Mouse (Mus musculus): Measurements from ENCODE around the gene Mst1.

The Mst1 gene

DNA sequence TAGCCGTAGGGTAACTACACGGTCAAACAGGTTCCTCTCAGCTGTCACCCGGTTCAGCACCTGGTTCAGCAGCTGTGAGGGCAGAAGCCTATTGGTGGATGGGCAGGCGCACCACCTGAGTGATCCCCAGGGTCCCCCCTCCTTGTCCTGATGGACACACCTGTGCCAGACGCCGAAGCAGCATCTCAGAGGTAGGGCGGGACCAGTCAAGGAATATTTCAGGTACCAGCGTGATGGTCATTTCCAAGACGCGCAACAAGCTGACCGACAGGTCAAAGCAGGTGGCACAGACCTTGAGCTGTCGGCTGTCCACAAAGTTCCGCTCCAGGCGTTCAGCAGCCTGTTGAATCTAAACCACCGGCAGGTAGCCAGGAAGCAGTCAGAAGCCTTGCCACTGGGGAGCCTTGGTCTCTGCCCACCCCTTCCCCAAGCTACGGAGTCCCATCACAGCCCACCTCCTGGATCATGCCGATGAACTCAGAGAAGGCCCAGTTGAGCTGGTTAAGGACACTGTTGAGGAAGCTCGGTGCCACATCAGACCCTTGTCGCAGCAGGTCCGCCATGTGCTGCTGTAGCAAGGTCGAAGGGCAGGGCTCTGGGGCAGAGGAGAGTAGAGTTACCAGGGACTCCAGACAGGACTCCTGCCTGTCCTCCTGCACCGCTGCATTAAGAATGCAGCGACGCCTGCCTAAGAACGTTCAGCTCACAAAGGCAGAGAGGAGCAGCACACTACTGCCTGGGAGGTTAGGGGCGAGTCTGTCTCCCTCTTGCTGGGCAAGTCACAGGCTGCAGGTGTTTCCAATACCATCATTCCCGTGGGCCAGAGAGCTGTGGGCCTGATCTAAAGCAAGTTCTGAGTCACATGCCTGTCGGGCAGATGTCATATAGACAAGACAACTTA lies 23.6 kb upstream of the Mst1 start:
- in situ Hi-C loops (cut with MboI; ENCODE audit: low sequenced_read_pairs) = no loop called here

DNA sequence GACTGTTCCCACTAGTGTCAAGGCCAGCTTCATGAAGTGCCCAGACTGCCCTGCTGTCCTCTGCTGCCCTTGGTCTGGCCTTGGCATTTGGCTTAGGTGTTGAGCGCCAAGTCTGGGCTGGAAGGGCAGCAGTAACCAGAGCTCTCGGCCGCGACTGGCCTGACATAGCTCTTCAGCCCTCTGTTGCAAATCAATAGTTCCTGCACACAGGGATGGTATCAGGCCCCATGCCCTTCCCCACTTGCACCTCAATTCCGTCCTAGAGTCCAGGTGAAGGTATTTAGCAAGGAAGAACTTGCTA lies 23.0 kb upstream of the Mst1 start:
- in situ Hi-C loops (cut with MboI; ENCODE audit: low sequenced_read_pairs) = no loop called here

DNA sequence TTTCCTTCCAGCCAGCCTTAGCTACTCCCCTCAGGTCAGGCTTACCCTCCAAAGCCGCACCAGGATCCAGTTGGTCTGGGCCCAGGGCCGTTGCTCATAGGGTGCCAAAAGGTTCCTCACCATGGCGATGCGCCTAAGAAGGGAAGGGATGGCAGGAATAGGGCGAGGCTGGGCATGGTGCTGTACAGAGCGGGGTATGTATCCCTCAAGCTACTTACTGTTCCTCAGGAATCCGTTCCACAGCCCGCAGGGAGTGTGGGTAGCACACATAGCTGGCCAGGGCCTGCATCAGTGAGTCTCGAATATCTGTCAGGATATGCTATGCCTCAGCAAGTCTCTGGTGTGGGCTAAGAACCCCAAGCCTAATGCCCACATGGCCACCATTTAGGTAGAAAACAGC lies 21.9 kb upstream of the Mst1 start:
- in situ Hi-C loops (cut with MboI; ENCODE audit: low sequenced_read_pairs) = no loop called here

DNA sequence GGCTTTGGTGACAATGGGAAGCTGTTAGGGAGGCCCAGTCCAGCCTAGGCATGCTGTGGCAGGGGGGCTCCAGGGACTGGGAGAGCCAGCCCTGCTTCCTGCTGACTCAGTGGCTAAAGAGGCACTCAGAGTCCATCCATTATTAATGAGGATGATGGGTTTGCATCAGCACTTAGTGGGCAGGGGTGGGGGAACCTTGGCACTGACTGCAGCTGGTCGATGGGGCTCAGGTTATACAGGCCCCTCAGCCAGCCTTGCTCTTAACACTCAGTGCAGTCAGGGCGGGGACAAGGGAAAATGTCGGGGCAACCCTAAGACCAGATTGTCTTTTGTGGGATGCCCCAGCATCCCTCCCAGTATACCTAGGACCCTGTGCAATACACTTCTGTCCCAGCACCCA lies 18.1 kb upstream of the Mst1 start:
- in situ Hi-C loops (cut with MboI; ENCODE audit: low sequenced_read_pairs) = no loop called here

DNA sequence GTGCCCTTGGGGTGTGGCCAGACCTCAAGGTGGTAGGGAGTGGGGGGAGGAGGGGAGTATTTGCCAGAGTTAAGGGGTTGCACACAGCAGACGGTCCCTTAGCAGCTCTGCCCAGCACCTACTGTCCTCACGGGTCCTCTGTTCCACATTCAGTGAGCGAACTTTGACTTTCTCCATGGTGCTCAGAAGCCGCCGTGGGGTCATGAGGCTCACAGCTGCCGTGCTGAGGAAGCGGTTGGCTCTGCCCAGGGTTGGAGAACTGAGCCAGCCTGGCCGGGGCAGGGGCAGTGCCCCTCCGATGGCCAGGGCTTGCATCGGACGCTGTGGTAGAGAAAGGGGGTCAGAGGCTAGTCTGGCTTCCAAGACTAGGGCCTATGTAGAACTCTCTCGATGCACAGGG lies 16.9 kb upstream of the Mst1 start:
- in situ Hi-C loops (cut with MboI; ENCODE audit: low sequenced_read_pairs) = no loop called here

DNA sequence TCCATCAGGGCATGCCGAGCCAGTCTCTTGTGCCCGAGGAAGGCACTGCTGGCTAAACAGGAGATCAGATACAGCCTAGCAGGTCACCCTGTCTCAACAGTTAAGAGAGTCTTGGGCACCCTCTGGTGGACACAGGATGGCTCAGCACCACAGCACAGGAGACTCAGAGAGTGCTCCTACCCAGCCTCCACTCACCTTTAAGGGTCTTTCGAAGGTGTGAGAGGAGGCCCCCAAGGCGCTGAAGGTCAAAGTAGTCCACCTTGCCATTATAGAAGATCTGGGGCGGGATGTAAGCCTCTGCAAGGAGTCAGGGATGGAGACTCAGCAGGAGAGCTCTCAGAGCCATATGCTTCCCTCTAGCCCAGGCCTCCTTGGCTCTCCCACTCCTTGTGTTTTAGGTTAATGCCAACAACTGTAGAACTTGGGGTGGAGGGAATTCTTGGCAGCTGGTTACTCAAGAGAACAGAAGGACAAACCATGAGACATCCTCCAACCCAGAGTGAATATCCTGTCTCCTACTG lies 14.7 kb upstream of the Mst1 start:
- in situ Hi-C loops (cut with MboI; ENCODE audit: low sequenced_read_pairs) = no loop called here

DNA sequence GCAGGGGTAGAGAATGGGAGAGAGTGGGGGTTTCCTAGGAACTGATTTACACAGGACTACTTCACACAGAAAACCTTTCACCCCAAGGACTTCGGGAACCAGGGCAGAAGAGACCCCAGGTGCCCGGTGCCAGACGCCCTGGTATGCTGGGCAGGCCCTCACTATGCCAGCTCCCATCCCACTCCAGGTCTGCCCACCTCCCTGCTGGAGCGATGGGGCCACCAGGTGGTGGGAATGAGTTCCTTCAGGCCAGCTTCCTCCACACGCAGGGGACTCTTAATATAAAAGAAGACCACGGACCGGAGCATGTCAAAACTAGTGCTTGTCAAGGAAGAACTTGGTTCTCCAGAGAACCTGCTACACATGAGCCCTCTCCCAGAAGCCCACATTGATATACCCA lies 13.0 kb upstream of the Mst1 start:
- in situ Hi-C loops (cut with MboI; ENCODE audit: low sequenced_read_pairs) = no loop called here

DNA sequence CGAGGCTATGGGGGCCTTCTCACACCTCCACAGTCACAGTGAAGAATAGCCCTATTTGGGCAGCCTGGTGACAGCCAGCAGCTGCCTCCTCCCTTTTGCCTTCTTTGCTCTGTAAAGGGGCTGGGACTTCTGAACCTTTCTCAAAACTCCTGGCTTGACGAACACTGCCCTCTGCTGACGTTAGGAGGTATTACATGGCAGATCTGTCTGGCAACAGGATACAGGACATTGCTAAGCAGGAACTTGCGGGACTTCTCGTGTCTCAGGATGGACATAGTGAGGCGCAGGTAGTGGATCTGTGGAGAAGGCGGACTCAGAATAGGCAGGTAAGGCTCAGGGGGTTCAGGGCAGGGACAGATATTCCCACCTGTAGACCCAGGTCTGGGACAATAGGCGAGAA lies 12.3 kb upstream of the Mst1 start:
- in situ Hi-C loops (cut with MboI; ENCODE audit: low sequenced_read_pairs) = no loop called here

DNA sequence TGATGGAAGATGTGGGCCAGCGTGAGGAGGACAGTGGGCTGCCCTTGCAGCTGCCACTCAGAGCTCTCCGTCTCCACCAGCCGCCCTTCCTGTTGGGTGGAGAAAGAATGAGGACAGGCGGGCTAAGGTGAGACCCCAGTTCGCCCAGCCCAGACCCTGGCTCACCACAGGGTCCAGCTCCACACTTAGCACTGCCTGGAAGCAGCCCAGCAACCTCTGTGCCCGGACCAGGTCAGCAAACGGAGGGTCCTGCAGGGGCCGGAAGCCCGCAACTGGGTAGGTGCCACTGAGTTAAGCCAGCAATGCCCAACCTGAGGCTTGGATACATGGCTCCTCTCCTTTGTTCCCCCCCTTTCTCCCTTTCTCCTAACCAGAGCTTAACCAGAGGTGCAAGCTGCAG lies 11.2 kb upstream of the Mst1 start:
- in situ Hi-C loops (cut with MboI; ENCODE audit: low sequenced_read_pairs) = no loop called here

DNA sequence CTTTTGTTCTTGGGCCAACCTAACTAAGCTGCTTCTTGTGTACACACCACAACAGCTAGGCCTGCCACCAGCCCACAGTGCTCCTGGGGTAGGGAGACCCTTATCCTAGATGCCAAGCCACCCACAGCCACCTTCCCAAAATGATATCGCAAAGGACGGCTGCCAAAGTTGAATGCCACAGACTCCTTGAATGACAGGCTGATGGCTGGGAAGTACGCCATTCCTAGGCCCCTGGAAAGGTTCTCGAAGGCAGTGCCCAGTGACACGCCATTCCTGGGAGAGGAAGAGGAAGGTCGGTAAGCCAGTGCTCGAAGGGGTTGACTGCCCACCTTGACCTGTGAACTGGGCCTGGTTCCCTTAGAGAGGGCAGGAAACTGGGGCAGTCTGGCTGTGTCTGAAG lies 10.7 kb upstream of the Mst1 start:
- in situ Hi-C loops (cut with MboI; ENCODE audit: low sequenced_read_pairs) = no loop called here

DNA sequence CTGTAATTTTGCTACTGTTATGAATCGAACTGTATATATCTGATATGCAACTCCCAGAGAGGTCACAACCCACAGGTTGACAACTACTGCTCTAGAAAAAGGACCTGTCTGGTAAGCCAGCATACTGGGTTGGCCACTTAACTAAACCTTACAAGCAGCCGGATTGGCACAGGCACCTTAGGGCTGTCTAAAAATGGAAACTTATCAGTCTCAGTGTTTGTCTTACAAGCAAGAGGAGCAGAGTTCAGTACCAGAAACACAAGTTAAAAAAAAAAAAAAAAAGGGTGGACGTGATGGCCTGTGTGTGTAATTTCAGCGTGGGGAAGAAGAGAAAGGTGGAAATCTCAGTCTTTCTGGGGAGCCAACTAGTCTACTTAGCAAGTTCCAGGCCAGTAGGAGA lies 8.4 kb upstream of the Mst1 start:
- in situ Hi-C loops (cut with MboI; ENCODE audit: low sequenced_read_pairs) = no loop called here

DNA sequence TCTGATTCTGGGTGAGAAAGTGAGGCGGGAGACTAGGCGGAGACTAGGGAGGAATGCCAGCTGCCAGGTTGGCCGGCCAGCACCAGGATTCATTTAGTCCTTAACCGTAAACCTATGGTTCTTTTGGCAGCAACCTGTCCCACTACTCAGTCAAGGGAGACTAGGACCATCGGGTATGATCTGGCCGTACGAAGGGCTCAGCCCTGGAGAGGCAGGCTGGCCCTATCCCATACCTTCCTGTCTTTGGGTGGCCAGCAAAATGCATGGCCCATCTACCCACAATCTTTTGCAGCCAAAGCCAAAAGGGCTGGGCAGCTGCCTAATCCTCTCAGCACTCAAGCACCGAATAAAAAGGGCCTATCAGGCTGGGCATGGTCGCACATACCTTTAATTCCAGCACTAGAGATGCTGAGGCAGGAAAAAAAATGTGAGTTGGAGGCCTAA lies 7.7 kb upstream of the Mst1 start:
- in situ Hi-C loops (cut with MboI; ENCODE audit: low sequenced_read_pairs) = no loop called here

DNA sequence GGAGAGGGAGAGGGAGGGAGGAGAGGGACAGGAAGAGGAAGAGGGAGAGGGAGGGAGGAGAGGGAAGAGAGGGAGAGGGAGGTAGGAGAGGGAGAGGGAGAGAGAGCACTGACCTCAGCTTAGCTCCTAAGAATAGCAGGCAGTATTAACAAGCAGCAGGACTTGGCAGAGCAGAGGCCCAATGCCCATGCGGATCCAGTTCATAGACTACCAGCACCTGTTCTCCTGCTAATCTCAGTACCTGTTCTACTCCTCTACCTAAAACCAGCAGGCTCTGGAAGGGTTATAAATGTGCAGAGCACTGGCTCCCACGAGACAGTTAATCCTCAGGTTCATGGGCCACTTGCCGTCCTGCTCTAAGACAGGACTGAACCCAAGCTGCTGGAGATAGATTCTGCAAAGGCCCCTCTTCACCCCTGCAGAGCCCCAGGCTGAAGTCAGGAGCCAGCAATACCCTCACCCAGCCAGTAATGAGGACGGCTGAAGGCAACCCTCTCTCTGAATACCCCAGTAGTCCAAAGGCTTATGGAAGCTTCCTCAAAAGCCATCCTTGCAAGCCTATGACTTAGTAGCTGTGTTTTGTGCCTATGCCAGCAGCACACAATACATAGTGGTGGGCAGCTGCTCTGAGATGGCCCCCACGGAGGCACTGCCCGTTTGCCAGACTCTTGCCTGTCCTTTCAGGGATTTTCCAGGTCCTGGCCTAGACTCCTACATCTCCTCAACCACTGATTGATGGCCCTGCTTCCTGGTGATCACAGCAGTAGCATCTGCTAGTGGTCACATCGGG lies 6.9 kb upstream of the Mst1 start:
- in situ Hi-C loops (cut with MboI; ENCODE audit: low sequenced_read_pairs) = no loop called here

DNA sequence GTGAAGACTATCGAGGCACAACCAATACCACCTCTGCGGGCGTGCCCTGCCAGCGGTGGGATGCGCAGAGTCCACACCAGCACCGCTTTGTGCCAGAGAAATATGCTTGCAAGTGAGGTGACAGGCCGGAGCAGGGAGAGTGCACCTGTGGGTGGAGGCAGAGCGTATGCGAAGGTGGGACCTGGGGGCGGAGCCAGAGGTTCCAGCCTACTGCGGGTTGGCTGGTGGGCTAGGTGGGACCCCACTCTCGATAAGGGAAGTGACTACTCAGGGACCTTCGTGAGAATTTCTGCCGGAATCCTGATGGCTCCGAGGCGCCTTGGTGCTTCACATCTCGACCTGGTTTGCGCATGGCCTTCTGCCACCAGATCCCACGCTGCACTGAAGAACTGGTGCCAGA lies 2.3 kb downstream of the Mst1 start:
- in situ Hi-C loops (cut with MboI; ENCODE audit: low sequenced_read_pairs) = no loop called here

DNA sequence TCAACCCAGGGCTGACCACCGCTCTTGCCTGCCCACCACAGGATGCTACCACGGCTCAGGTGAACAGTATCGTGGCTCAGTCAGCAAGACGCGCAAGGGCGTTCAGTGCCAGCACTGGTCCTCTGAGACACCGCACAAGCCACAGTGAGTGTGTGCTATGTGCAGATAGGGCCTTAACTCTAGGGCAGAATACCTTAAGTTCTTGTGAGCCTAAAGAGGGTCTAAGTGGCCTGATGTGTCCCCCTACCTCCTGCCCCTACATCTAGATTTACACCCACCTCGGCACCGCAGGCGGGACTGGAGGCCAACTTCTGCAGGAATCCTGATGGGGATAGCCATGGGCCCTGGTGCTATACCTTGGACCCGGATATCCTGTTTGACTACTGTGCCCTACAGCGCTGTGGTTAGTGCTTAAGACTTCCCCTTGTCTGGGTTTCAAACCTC lies 2.8 kb downstream of the Mst1 start, which contains the start of gene Rnf123:
TSS of gene Rnf123 (minus strand) at position 359 of the 444 bp plus-strand sequence.
- in situ Hi-C loops (cut with MboI; ENCODE audit: low sequenced_read_pairs) = no loop called here

DNA sequence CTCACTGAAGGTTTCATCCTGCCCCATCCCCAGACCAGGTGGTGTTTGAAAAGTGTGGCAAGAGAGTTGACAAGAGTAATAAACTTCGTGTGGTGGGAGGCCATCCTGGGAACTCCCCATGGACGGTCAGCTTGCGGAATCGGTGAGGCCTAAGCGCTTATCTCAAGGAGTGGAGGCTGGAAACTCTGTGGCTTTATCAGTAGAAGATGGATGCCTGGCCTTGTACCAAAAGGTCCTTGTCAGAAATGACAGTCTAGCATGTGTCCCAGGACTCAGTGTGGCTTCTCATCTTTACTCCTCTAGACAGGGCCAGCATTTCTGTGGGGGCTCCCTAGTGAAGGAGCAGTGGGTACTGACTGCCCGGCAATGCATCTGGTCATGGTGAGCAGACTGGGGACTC lies 3.3 kb downstream of the Mst1 start:
- in situ Hi-C loops (cut with MboI; ENCODE audit: low sequenced_read_pairs) = no loop called here

DNA sequence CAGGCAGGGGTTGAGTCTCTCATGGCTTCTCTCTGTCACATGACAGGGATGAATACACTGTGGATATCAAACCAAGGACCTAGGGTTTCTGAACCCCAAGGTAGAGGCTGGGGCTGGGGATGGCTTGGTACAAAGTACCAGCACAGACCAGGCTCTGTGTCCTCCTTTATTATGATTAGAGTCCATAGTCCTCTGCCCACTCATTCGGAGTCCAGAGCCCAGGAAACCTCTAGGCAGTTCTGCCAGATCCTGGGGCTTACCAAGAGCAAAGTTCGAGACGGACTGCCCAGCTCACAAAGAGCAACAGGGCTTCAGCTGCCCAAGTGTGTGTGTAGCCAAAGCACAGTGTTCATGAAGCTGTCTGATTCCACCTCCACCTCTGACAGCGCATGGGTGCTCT lies 5.0 kb downstream of the Mst1 start:
- in situ Hi-C loops (cut with MboI; ENCODE audit: low sequenced_read_pairs) = no loop called here

DNA sequence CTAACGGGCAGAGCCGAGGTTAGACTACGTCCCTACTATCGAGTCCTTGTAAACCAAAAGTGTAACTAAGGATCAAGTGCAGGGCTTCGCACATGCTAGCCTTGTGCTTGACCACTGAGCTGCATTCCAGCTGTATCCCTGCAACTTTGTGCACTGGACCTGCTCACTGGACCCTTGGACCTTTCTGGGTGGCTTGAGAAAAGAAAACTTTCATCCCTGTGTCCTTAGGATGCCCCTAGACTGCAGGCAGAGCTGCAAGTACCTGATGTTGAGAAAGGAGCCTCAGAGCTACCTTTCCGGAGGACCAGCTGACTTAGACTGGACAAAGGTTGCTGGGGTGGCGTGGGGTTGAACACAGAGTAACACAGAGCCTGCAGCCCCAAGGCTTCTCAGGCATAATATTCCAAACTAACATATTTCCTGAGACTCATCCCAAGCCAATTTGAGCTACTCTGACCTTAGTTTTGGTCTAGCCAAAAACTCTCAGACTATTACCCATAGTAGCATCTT lies 10.4 kb downstream of the Mst1 start:
- in situ Hi-C loops (cut with MboI; ENCODE audit: low sequenced_read_pairs) = no loop called here

DNA sequence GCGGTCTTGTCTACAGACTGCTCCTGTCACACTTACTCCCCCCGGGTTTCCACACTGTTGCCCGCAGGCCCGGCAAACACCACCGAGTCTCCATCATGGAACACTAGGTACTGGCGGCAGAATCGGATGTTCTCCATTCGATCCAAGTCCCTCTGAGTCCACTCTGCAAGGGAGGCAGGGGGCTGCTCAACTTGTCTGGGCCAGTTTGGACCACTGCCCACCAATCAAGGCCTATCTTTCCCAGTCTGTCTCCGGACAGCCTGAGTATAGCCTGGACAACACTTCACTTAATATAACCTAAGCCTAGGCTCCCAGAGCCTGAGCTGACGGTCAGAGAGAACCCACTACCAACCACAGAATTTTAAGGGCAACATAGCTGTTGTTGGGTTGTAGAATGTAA lies 13.3 kb downstream of the Mst1 start:
- in situ Hi-C loops (cut with MboI; ENCODE audit: low sequenced_read_pairs) = no loop called here

DNA sequence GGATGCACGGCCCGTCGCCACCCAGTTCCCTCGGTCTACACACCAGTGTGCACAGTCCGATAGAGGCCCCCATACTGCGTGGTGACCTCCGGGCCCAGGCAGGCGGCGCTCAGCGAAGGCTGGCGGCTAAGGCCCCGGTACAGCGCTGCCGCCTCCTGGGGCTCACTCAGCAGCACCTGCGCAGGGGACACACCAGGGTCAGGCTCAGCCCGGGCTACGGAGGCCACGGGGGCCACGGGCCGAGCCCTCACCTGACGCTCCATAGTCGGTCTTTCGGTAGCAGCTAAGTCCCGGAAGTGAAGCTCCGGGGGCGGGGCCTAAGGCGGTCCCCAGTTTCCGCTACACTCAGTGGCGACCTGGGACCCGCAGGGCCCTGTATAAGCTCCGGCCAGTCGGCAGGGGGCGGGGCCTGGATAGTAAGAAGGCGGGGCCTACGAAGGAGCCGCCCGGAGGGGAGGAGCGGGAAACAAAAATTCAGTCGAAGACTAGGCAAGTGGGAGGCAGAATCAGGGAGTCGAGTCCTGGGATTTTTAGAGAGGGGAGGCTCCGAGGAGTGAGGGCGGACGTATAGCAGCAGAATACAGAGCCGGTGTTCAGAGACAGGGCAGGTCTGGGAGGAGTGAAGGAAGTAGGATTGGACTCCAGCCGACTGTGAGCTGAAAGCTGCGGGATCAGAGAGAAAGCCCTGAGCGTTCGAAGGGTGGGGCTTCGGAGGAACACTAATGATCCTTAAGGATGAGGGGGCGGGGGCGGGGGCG lies 14.1 kb downstream of the Mst1 start, which contains the start of gene Apeh:
TSS of gene Apeh (minus strand) at position 423 of the 758 bp plus-strand sequence.
- in situ Hi-C loops (cut with MboI; ENCODE audit: low sequenced_read_pairs) = no loop called here

DNA sequence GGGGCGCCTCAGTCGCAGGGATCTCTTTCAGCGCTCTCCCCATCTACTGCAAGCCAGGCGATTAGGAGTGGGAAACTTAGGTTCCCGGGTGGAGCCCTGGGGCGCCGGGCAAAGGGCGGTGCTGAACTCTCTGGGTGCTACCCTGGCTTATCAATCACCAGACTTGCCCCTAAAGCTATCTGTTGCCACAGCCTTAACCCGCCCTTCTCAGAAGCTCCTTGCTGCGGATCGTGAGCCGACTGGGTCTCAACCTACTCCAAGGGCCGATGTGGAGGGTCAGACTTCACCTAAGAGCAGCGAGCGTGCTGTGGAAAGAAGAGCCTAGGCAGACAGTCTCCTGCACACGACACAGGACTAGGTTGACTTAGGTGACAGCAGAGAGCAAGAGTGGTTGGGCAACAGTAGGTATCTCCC lies 14.8 kb downstream of the Mst1 start:
- in situ Hi-C loops (cut with MboI; ENCODE audit: low sequenced_read_pairs) = no loop called here
